Mouse (Mus musculus) kidney, adult 2 months (tissue): Measurements from ENCODE around the gene Pianp.
A peak's percentile ranks its signal among the peaks of the same experiment; 100 is the strongest.

Source experiments
- CTCF ChIP-seq: fragments of 200-500 bp; conservative IDR thresholded peaks from 2 replicates; pipeline ENCODE4 v1.5.1; 2011; ENCODE audit warnings: low read depth, mild to moderate bottlenecking, control low read depth, low read length, moderate library complexity, mixed read lengths; ENCODE audit not compliant: insufficient read depth, insufficient read length
- POLR2A ChIP-seq: fragments of 200-500 bp; IDR thresholded peaks from one replicate; pipeline ENCODE4 v1.6.1; 2011; ENCODE audit warnings: low read depth, low read length, control low read depth

GRCm38 (mm10) chr6:124965088-124965719 is 31.3 kb upstream of the Pianp start, which contains the start of gene Cops7a:
- TF ChIP-seq POLR2A (peak; percentile 36), CTCF (no peak)
